Mouse (Mus musculus) bone marrow macrophage, adult 2 months (primary cell): ENCODE results near the gene Hrct1. TPM values are rescaled to one million over a fixed set of nuclear protein-coding genes. Genes with fewer than 3 reads are reported as not detected.

ENCODE experiments used
- H3K27ac ChIP-seq: 2 replicates; pipeline ENCODE4 v1.5.1; 2012; ENCODE audit warnings: low read depth, low read length; ENCODE audit not compliant: insufficient read depth
- H3K4me1 ChIP-seq: 2 replicates; pipeline ENCODE4 v1.6.1; 2012; ENCODE audit warnings: low read length; ENCODE audit not compliant: control insufficient read depth, insufficient read depth
- H3K4me3 ChIP-seq: 2 replicates; pipeline ENCODE4 v1.5.1; 2012; ENCODE audit warnings: mild to moderate bottlenecking, low read length, moderate library complexity; ENCODE audit not compliant: insufficient read depth
- CTCF ChIP-seq: IDR thresholded peaks from 2 replicates; pipeline ENCODE4 v1.5.1; 2012; ENCODE audit warnings: low read depth, mild to moderate bottlenecking, low read length, moderate library complexity
- POLR2A ChIP-seq: IDR thresholded peaks from 2 replicates; pipeline ENCODE4 v1.6.1; 2012; ENCODE audit warnings: mild to moderate bottlenecking, low read depth, low read length, borderline replicate concordance
- polyA plus RNA-seq: library from polyadenylated mRNA; stranded (reverse); fragments of >200 nt; gene quantifications from 2 replicates; pipeline ENCODE4 v1.2.4, GENCODE M21; 2012; ENCODE audit not compliant: missing spikeins, insufficient read depth, insufficient read length

Hrct1 gene
- polyA plus RNA-seq, 1 experiment = not detected

DNA sequence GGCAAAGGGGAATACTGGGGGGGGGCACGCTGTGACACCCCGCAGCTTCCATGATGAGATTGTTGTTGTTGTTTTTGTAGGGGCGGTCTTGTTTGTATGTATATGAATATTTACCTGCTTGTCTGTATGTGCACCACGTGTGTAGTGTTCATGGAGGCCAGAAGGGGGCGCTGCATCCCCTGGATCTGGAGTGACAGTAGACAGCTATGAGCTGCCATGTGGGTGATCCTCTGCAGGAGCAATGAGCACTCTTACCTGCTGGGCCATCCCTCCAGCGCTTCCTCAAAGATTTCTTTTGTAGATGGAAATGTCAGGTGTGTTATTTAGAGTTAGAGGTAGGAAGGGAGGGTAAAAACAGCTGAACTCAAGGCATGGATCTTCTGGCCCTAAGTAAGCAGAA, 23.5 kb upstream of the Hrct1 start:
- H3K27ac ChIP-seq = no peak overlapping the region
- TF ChIP-seq POLR2A (no peak), CTCF (peak; percentile 47; the same call in 1 of the 2 replicates)
- H3K4me1 ChIP-seq = no peaks in the 10 kb centered on the region
- no peak overlapping the region for H3K4me3 ChIP-seq

DNA sequence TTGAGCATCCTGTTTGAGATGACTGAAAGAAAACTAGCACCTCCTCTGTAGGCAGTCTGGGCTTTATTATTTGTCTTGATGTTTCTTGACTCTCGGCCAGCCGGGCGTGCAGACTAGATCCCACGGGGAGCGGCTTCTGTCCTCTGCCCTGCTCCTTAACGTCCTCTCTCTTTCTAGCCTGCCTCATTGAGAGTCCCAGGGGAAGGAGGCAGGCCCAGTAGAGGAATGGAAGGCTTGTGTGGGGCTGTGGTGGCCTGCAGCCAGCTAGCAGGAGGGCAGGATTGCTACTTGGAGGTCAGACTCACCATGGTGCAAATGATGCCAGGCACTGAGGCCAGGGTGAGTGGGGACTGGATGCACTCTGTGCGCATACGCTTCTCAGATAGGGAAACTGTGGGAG, 23.1 kb upstream of the Hrct1 start:
- Histone ChIP-seq H3K4me1 (no peaks in the 10 kb centered on the region), H3K27ac (no peak overlapping the region), H3K4me3 (no peak overlapping the region)
- TF ChIP-seq POLR2A (no peak), CTCF (no peak)

DNA sequence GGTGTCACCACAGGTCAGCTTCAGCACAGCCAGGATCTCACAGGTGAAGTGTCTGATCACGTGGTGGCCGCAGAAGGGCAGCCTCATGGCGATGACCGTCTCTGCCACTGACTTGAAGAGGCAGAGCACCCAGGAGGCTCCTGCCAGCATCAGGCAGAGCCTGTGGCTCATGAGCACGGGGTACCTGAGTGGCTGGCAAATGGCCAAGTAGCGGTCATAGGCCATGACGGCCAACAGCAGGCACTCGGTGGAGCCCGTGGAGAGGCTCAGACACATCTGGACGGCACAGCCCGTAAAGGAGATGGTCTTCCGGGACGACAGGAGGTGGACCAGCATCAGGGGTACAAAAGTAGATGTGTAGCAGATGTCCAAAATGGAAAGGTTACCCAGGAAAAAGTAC, 21.0 kb upstream of the Hrct1 start:
- no peak overlapping the region for H3K4me3 ChIP-seq
- TF ChIP-seq CTCF (no peak), POLR2A (no peak)
- H3K27ac ChIP-seq = no peak overlapping the region
- no peaks in the 10 kb centered on the region for H3K4me1 ChIP-seq

DNA sequence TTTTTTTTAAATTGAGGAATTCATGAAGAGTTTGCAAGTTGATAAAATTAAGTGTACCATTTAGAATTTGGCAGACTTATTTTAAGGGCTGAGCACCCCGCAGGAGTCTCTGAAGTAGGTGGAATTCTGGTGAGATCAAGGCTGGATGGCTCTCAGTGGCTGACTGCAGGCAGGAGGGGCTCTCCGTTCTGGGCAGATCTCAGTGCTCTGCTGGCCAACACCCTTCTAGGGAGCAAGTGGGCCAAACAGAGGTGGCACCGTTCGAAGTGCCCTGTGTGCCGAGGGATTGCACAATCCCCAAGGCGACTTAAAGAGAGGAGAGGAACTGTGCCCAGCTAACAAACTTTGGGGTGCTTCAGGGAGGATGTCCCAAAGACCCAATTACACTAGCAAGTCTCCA, 17.1 kb upstream of the Hrct1 start, which contains the start of gene Olfr71:
Gene Olfr71 (minus strand): TSS at position 387 of the 400 bp plus-strand sequence.
- TF ChIP-seq CTCF (no peak), POLR2A (no peak)
- H3K4me1 ChIP-seq = no peaks in the 10 kb centered on the region
- H3K27ac ChIP-seq = no peak within 1 kb of the TSS
- no peak within 1 kb of the TSS for H3K4me3 ChIP-seq

DNA sequence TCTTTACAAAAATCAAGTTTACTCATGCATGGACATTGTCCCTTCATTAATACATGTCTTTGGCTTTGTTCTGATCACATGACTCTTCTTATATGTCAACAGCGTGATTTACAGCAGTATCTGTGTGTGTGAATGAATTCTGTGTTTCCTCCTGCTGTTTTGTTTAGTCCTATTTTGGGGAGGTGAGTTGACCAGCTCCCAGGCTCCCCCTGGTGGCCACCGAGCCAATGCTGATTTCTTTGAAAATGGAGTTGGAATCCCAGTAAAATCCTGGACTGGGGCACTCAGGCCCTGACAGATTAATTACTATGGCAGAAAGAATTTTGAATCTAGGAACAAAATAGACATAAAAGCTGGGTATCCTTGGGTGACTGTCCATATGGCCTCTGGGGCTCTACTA, 15.2 kb upstream of the Hrct1 start:
- Histone ChIP-seq H3K4me3 (no peak overlapping the region), H3K27ac (no peak overlapping the region), H3K4me1 (no peaks in the 10 kb centered on the region)
- no peak for TF ChIP-seq POLR2A
- peak; percentile 84 for TF ChIP-seq CTCF

DNA sequence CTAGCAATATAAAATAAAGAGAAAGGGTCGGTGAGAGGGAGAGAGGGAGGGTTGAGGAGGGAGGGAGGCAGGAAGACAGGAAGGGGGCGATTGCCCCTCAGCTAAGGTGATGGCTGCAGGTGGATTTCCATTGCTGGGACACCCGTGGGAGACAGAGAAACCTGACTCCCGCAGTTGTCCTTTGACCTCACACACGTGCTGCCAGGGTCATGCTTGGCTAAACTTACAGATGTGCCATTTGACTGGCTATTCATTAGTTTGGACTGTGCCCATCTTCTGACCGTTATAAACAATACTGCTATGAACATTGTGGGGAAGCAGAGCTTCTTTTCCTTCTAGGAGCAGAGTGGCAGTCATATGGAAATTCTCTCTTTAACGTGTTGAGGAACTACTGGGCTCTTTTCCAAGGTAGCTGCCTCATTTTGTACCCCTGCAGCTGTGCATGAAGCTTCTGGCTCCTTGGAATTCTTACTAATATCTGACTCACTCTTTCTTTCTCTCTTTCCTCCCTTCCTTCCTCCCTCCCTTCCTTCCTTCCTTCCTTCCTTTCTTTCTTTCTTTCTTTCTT, 13.3 kb upstream of the Hrct1 start:
- TF ChIP-seq CTCF = no peak
- no peak overlapping the region for H3K4me3 ChIP-seq
- H3K4me1 ChIP-seq = no peaks in the 10 kb centered on the region
- no peak overlapping the region for H3K27ac ChIP-seq

DNA sequence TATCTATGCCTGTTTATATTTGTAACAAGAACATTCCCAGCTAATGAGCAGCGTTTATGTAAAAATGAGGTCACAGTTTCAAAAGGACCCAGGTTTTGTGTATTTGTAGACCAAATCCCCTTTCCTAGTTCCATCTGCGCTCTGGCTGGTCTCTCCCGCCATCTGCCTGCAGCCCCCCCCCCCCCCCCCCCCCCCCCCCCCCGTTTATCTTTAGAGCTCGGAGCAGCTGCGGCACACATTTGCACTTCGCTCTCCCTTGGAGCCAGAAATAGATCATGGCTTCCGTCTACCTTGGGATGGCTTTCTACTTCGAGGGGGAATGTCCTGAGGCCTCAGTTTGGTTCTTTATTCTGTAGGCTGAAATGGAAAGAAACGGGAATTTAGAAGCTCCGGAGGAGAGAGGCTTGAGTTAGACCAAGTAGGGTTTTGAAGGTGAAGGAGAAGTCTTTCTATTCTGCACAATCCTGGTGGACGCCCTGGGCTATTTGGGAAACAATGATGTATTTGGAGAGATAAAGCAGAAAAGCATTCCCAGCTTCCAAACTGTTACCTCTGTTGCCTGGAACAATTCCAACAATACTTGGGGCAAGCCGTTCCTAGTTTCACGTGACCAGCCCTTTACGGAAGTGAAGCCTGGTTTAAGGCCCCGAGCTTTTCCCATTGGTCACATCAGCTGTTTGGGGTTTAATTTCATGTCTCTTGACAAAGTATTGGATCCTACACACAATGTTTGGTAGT, 6.3 kb upstream of the Hrct1 start:
- no peak for TF ChIP-seq POLR2A
- TF ChIP-seq CTCF = no peak
- H3K4me3 ChIP-seq = no peak overlapping the region
- no peak overlapping the region for H3K27ac ChIP-seq
- H3K4me1 ChIP-seq = no peaks in the 10 kb centered on the region

DNA sequence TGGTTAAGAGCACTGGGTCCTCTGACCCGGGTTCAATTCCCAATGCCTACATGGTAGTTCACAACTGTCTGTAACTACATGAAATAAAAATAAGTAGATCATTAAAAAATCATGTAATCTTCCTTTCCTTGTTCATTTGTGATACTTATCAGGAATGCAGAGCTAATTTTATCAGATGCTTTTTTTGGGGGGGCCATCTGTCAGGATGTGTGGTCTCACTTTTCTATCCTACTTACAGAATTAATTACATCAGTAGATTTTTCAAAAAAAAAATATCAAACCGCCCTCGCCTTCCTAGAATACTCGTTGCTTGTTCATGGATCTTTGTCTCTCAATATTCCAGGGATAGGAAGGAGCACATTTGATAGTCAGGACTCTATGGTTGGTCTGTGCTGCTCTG, 4.8 kb upstream of the Hrct1 start:
- no peak overlapping the region for H3K4me3 ChIP-seq
- TF ChIP-seq POLR2A (no peak), CTCF (no peak)
- H3K4me1 ChIP-seq = no peaks in the 10 kb centered on the region
- H3K27ac ChIP-seq = no peak overlapping the region

DNA sequence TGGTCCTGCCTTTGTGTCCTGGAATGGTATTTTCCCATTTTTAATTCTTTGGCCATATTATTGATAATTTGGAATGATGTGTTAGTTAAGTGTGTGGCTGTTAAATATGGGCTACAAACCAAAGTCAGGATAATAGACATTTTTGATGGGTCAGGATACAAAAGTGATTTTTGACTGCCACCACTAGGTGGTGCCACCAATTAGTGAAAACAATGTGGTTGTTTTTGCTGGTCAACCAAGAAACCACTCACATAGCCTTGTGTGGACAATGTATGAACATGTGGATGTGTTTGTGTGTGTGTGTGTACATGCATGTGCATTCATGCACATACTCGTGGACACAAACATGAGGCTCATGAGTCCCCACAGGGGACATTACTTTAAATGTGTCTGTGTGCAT, 2.2 kb upstream of the Hrct1 start:
- H3K4me3 ChIP-seq = no peak overlapping the region
- no peak overlapping the region for H3K27ac ChIP-seq
- no peaks in the 10 kb centered on the region for H3K4me1 ChIP-seq
- TF ChIP-seq CTCF (no peak), POLR2A (no peak)

DNA sequence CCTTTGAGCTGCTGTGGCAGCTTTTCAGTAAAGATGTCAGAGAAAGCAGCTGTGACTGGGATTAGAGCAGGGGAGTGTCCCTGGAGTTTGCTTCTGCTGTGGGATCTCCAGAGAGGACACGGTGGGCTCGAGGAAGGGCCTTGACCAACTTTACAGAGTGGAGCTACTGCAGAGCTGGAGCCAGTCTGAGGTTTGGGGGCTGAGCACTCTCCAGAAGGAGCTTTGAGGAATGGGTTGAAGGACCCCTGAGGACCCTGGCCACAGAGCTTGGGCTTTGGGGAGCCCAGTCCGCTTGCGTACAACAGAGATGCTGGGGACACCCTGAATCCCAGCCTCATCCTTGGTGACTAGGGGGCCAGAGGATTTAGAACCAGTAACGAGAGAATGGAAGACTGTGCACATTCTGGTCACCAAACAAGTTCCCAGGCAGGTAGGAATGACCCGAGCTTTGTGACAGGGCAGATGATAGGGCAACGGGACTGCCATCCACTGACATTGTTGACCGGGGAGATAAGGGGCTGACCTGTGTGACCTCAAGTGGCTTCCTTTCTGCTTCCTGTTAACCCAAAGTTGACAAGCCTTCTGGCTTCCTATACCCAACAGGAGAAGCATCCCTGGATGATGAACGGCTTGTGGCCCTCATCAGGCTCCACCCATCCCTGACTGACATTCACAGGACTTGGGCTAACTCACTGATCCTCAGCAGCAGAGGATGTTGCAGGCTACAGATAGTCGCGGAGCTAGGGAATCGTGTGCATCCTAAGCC, 577 bp upstream of the Hrct1 start:
- TF ChIP-seq CTCF (no peak), POLR2A (no peak)

More for the DNA sequence above, 577 bp upstream of the Hrct1 start:
- H3K4me3 ChIP-seq = no peak overlapping the region
- no peaks in the 10 kb centered on the region for H3K4me1 ChIP-seq
- H3K27ac ChIP-seq = no peak overlapping the region
